Mouse (Mus musculus) left cerebral cortex, adult 6 months (tissue): ENCODE results near the gene Klk1b24. TPM values are rescaled to one million over a fixed set of nuclear protein-coding genes. Genes with fewer than 3 reads are reported as not detected.

ENCODE experiments used
- long read RNA-seq, 2 experiments: library from polyadenylated mRNA; unstranded; transcript quantifications; one replicate each; pipeline ENCODE4 v2.0.0; 2019 to 2020
- polyA plus RNA-seq: library from polyadenylated mRNA; unstranded; fragments of <200 nt; fragmentation: Nextera tagmentation; gene quantifications from 2 replicates; pipeline ENCODE4 v1.2.3, GENCODE M21; 2021

The Klk1b24 gene
- not detected in 2 replicates for polyA plus RNA-seq
- long read RNA-seq, experiment 1: 0 reads
- long read RNA-seq, experiment 2: 0 reads

GRCm38 (mm10) chr7:44187936-44188335 is at the start of gene Klk1b24:
Gene Klk1b24, plus strand, starts transcription at chr7:44188236.

GRCm38 (mm10) chr7:44197891-44198290 is 9.9 kb downstream of the Klk1b24 start, which contains the start of gene Klk1b3:
Gene Klk1b3, plus strand, starts transcription at chr7:44198191.

GRCm38 (mm10) chr7:44207135-44207534 is 19.1 kb downstream of the Klk1b24 start, which contains the start of gene Klk1b4:
Gene Klk1b4, plus strand, starts transcription at chr7:44207435.

GRCm38 (mm10) chr7:44215645-44216044 is 27.6 kb downstream of the Klk1b24 start, which contains the start of gene Klk1b5:
Gene Klk1b5, plus strand, starts transcription at chr7:44215945.

GRCm38 (mm10) chr7:44225076-44225475 is 37.0 kb downstream of the Klk1b24 start, which contains the start of gene Klk1:
Gene Klk1, plus strand, starts transcription at chr7:44225360.

GRCm38 (mm10) chr7:44235909-44236308 is 47.9 kb downstream of the Klk1b24 start, which contains the start of gene Gm36864:
Gene Gm36864, plus strand, starts transcription at chr7:44236177.

Other genes with a start within 250 kb of the Klk1b24 start
- not detected in 2 replicates for gene Klk1b8, start 237.6 kb upstream of the Klk1b24 start, polyA plus RNA-seq
- gene Klk1b1, start 221.5 kb upstream of the Klk1b24 start, polyA plus RNA-seq: not detected in 2 replicates
- gene Klk1b9, start 212.2 kb upstream of the Klk1b24 start, polyA plus RNA-seq: not detected in 2 replicates
- gene Klk1b11, start 192.4 kb upstream of the Klk1b24 start, polyA plus RNA-seq: not detected in 2 replicates
- gene Klk1b26, start 176.1 kb upstream of the Klk1b24 start, polyA plus RNA-seq: not detected in 2 replicates
- gene Klk1b27, start 135.9 kb upstream of the Klk1b24 start, polyA plus RNA-seq: not detected in 2 replicates
- not detected in 2 replicates for gene Klk1b21, start 85.9 kb upstream of the Klk1b24 start, polyA plus RNA-seq
- not detected in 2 replicates for gene Klk1b22, start 75.6 kb upstream of the Klk1b24 start, polyA plus RNA-seq
- gene Klk1b16, start 51.5 kb upstream of the Klk1b24 start, polyA plus RNA-seq: not detected in 2 replicates
- not detected in 2 replicates for gene Klk1b3, start 10.0 kb downstream of the Klk1b24 start, polyA plus RNA-seq
- not detected in 2 replicates for gene Klk1b4, start 19.2 kb downstream of the Klk1b24 start, polyA plus RNA-seq
- gene Klk1b5, start 27.7 kb downstream of the Klk1b24 start, polyA plus RNA-seq: not detected in 2 replicates
- gene Klk1, start 37.1 kb downstream of the Klk1b24 start, polyA plus RNA-seq: not detected in 2 replicates
- gene Gm36864, start 47.9 kb downstream of the Klk1b24 start, polyA plus RNA-seq: not detected in 2 replicates
- gene 1700028J19Rik, start 58.5 kb downstream of the Klk1b24 start, polyA plus RNA-seq: 2.1 TPM in 2 replicates
- 86.1 and 106 TPM in 2 replicates for gene 2410002F23Rik, start 58.5 kb downstream of the Klk1b24 start, polyA plus RNA-seq
- not detected in 2 replicates for gene Acp4, start 69.1 kb downstream of the Klk1b24 start, polyA plus RNA-seq
- gene Gm15517, start 73.2 kb downstream of the Klk1b24 start, polyA plus RNA-seq: not detected in 2 replicates
- 3.2 and 3.9 TPM in 2 replicates for gene Clec11a, start 118.7 kb downstream of the Klk1b24 start, polyA plus RNA-seq
- gene Shank1, start 122.0 kb downstream of the Klk1b24 start, polyA plus RNA-seq: 86.1 and 191 TPM in 2 replicates
- 35.1 and 37.3 TPM in 2 replicates for gene Syt3, start 195.9 kb downstream of the Klk1b24 start, polyA plus RNA-seq
- gene 1700008O03Rik, start 197.6 kb downstream of the Klk1b24 start, polyA plus RNA-seq: 1.7 TPM in 2 replicates
- gene Lrrc4b, start 240.8 kb downstream of the Klk1b24 start, polyA plus RNA-seq: 6.2 and 11.6 TPM in 2 replicates